In the genomic region with DNA sequence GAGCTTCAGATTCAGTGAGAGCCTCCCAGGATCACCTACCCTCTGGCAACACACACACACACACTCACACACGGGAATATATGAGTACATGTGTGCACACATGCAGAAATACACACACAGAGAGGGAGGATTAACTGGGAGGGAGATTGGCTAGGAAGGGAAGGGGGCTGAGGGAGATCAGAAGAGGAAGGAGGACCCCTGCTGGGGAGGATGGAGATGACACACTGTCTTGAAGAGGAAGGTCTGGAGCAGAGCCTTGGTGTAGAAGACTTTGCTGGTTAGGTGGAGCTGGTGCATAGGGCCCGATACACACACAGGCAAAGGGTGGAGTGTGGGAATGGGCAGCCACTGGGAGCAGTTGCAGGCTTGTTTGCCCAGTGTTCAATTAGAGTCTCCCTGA, we compare ENCODE assay signal across 8 mouse cellular contexts. TPM values are rescaled to one million over a fixed set of nuclear protein-coding genes. Genes with fewer than 3 reads are reported as not detected.
DNase-seq lines count a peak whose midpoint lies in the region; ATAC-seq and TF ChIP-seq lines count a peak whose summit lies in the region.

No protein-coding gene starts in this region.

- TF ChIP-seq POLR2A in cortical plate, adult 2 months (IDR thresholded peaks at IDR 0.05; ENCODE audit: extremely low read depth, insufficient read depth, low read length), result no peak

- WGBS in intestine, embryonic 15.5 days, result 51% methylated on average over 2 of the region's 2 CpGs
- 51% methylated on average over 2 of the region's 2 CpGs for WGBS in lung, embryonic 14.5 days

- H3K27me3 ChIP-seq in intestine, embryonic 15.5 days (replicated peaks), result no peaks in the 10 kb centered on the region
- no peaks in the 10 kb centered on the region for H3K27me3 ChIP-seq in lung, embryonic 14.5 days (ENCODE audit: insufficient read depth, low read length)

- no peak overlapping the region for H3K4me3 ChIP-seq in cortical plate, adult 2 months (ENCODE audit: insufficient read depth, low read length)
- H3K4me3 ChIP-seq in intestine, embryonic 15.5 days (replicated peaks), result no peak overlapping the region
- no peak overlapping the region for H3K4me3 ChIP-seq in lung, embryonic 14.5 days (ENCODE audit: low read depth, low read length)

- no peaks in the 10 kb centered on the region for H3K36me3 ChIP-seq in intestine, embryonic 15.5 days
- no peaks in the 10 kb centered on the region for H3K36me3 ChIP-seq in lung, embryonic 14.5 days (ENCODE audit: insufficient read depth)

- ATAC-seq in intestine, embryonic 15.5 days, result 0 out of 2 replicates have a peak, but pooled peaks have one; percentile 16
- peak; percentile 24; the same call in 1 of the 2 replicates for ATAC-seq in lung, embryonic 14.5 days (ENCODE audit: insufficient read depth)
- no peak for ATAC-seq in granulocyte monocyte progenitor cell, adult 5-6 weeks (replicated peaks; ENCODE audit: poor library complexity, severe bottlenecking)

- H3K9me3 ChIP-seq in intestine, embryonic 15.5 days, result no peaks in the 10 kb centered on the region
- H3K9me3 ChIP-seq in lung, embryonic 14.5 days (ENCODE audit: low read depth, low read length), result no peaks in the 10 kb centered on the region

- DNase-seq in left cerebral cortex, adult 18-20 months (ENCODE audit: low spot score in 2 of 2), result peak; percentile 71 to 76
- no peak for DNase-seq in left cerebral cortex, adult 11 months (ENCODE audit: low spot score)
- DNase-seq in adrenal gland, adult 2 months, result peak; percentile 43
- DNase-seq in lung, embryonic 14.5 days, result peak; percentile 59
- DNase-seq in thymus, postnatal 25 days, result peak; percentile 41

- peak; percentile 77 for TF ChIP-seq CTCF in cortical plate, adult 2 months (IDR thresholded peaks at IDR 0.05; ENCODE audit: extremely low read depth, insufficient read depth, low read length)
- TF ChIP-seq CTCF in lung, embryonic 14.5 days (IDR thresholded peaks at IDR 0.05; ENCODE audit: low read depth), result peak; percentile 76

- no peak overlapping the region for H3K4me2 ChIP-seq in intestine, embryonic 15.5 days (replicated peaks)
- H3K4me2 ChIP-seq in lung, embryonic 14.5 days, result no peak overlapping the region

- H3K9ac ChIP-seq in intestine, embryonic 15.5 days, result no peak overlapping the region
- no peak overlapping the region for H3K9ac ChIP-seq in lung, embryonic 14.5 days

- H3K4me1 ChIP-seq in cortical plate, adult 2 months (ENCODE audit: control insufficient read depth, insufficient read depth, low read length), result peaks cover 2% of the 10 kb centered on the region
- peaks cover 4% of the 10 kb centered on the region; the same call in 1 of the 2 replicates for H3K4me1 ChIP-seq in intestine, embryonic 15.5 days (replicated peaks)
- H3K4me1 ChIP-seq in lung, embryonic 14.5 days (ENCODE audit: insufficient read depth), result no peaks in the 10 kb centered on the region; the same call in 1 of the 2 replicates

- H3K27ac ChIP-seq in cortical plate, adult 2 months (ENCODE audit: insufficient read depth, low read length), result no peak overlapping the region
- H3K27ac ChIP-seq in intestine, embryonic 15.5 days, result no peak overlapping the region
- H3K27ac ChIP-seq in lung, embryonic 14.5 days (ENCODE audit: low read depth), result no peak overlapping the region

RNA-seq across cellular contexts. Expression of a gene that starts 17.7 kb away (rescaled TPM):
- under 1 TPM; 0.47 to 0.77 TPM for total RNA-seq in left cerebral cortex, adult 18-20 months (2021)
- 1 to 10 TPM; 2.3 to 2.9 TPM for total RNA-seq in adrenal gland, adult 2 months (2021)
- 1.3 and 1.4 TPM in 2 replicates for polyA plus RNA-seq in adrenal gland, adult 2 months (2012; rRNA removed)
- polyA plus RNA-seq in cortical plate, adult 2 months (2012; rRNA removed), result 0.19 and 0.28 TPM in 2 replicates
- polyA plus RNA-seq in intestine, embryonic 15.5 days (2015; fragmentation: Nextera tagmentation; extraction: Ambion mirVana), result 0.92 and 0.99 TPM in 2 replicates
- 0.18 TPM in 1 of 2 replicates, not detected in the other for polyA plus RNA-seq in lung, embryonic 14.5 days (2014; fragmentation: Nextera tagmentation; extraction: Ambion mirVana)
- total RNA-seq in granulocyte monocyte progenitor cell, adult 5-6 weeks (2014; fragmentation: Nextera tagmentation), result not detected in 2 replicates
- not detected in 2 replicates for total RNA-seq in granulocyte monocyte progenitor cell, adult 5-6 weeks (2017)

RNA-seq across cellular contexts. Expression of a gene that starts 35.9 kb away (rescaled TPM):
- under 1 TPM in 1 of 2 experiments, not detected in 1; 0.14 TPM for total RNA-seq in left cerebral cortex, adult 18-20 months (2021)
- total RNA-seq in adrenal gland, adult 2 months (2021), result 10 to 100 TPM; 20.6 to 34.4 TPM
- 54.0 and 67.7 TPM in 2 replicates for polyA plus RNA-seq in adrenal gland, adult 2 months (2012; rRNA removed)
- polyA plus RNA-seq in cortical plate, adult 2 months (2012; rRNA removed), result 0.06 and 0.76 TPM in 2 replicates
- 1.5 and 2.6 TPM in 2 replicates for polyA plus RNA-seq in intestine, embryonic 15.5 days (2015; fragmentation: Nextera tagmentation; extraction: Ambion mirVana)
- not detected in 2 replicates for polyA plus RNA-seq in lung, embryonic 14.5 days (2014; fragmentation: Nextera tagmentation; extraction: Ambion mirVana)
- not detected in 2 replicates for total RNA-seq in granulocyte monocyte progenitor cell, adult 5-6 weeks (2014; fragmentation: Nextera tagmentation)
- not detected in 2 replicates for total RNA-seq in granulocyte monocyte progenitor cell, adult 5-6 weeks (2017)

RNA-seq across cellular contexts. Expression of a gene that starts 56.3 kb away (rescaled TPM):
- 1 to 10 TPM in 1 of 2 experiments, under 1 TPM in 1; 0.56 to 1.2 TPM for total RNA-seq in left cerebral cortex, adult 18-20 months (2021)
- 1 to 10 TPM in 1 of 2 experiments, under 1 TPM in 1; 0.52 to 1.6 TPM for total RNA-seq in adrenal gland, adult 2 months (2021)
- 1.9 and 2.0 TPM in 2 replicates for polyA plus RNA-seq in adrenal gland, adult 2 months (2012; rRNA removed)
- polyA plus RNA-seq in cortical plate, adult 2 months (2012; rRNA removed), result 1.2 and 1.3 TPM in 2 replicates
- polyA plus RNA-seq in intestine, embryonic 15.5 days (2015; fragmentation: Nextera tagmentation; extraction: Ambion mirVana), result 1.3 and 1.7 TPM in 2 replicates
- polyA plus RNA-seq in lung, embryonic 14.5 days (2014; fragmentation: Nextera tagmentation; extraction: Ambion mirVana), result 1.5 and 1.7 TPM in 2 replicates
- not detected in 2 replicates for total RNA-seq in granulocyte monocyte progenitor cell, adult 5-6 weeks (2014; fragmentation: Nextera tagmentation)
- total RNA-seq in granulocyte monocyte progenitor cell, adult 5-6 weeks (2017), result not detected in 2 replicates

Comparison
In these comparisons a context has a peak if more than half of its experiments do, and no peak if none do; other contexts are left out.
1. RNA of a gene that starts 35.9 kb away (polyA plus RNA-seq): 54.0 to 67.7 TPM in adrenal gland, adult 2 months; 1.5 to 2.6 TPM in intestine, embryonic 15.5 days, 0.06 to 0.76 TPM in cortical plate, adult 2 months and not detected in lung, embryonic 14.5 days; every median in the first group is over 10 times any median in the second.